Mouse (Mus musculus) lung, postnatal 0 days (tissue): ENCODE measurements around the gene Irf9. TPM values are rescaled to one million over a fixed set of nuclear protein-coding genes. Genes with fewer than 3 reads are reported as not detected.

Experiments
- ATAC-seq: fragments of 200-750 bp; cut with Nextera tagmentation; 2 replicates; pipeline ENCODE4 v1.8.0; 2017; ENCODE audit warnings: moderate library complexity
- DNase-seq: peaks from one replicate; pipeline ENCODE4 v3.0.0-alpha.2; 2016; ENCODE audit warnings: low spot score
- H3K27ac ChIP-seq: fragments of 300-500 bp; sonication (generic); 2 replicates; pipeline ENCODE4 v1.5.1; 2014; ENCODE audit warnings: antibody characterized with exemption, mild to moderate bottlenecking, low read length, mixed read lengths
- H3K27me3 ChIP-seq: fragments of 300-500 bp; sonication (generic); replicated peaks from 2 replicates; pipeline ENCODE4 v1.6.1; 2014; ENCODE audit warnings: low read length, mixed read lengths; ENCODE audit not compliant: insufficient read depth
- H3K36me3 ChIP-seq: fragments of 300-500 bp; sonication (generic); 2 replicates; pipeline ENCODE4 v1.6.1; 2014; ENCODE audit warnings: low read length, mixed read lengths; ENCODE audit not compliant: insufficient read depth
- H3K4me1 ChIP-seq: fragments of 300-500 bp; sonication (generic); 2 replicates; pipeline ENCODE4 v1.6.1; 2014; ENCODE audit warnings: antibody characterized with exemption, low read depth, low read length, mixed read lengths; ENCODE audit not compliant: insufficient read depth
- H3K4me2 ChIP-seq: fragments of 300-500 bp; sonication (generic); replicated peaks from 2 replicates; pipeline ENCODE4 v1.6.1; 2014; ENCODE audit warnings: low read depth, mild to moderate bottlenecking, low read length, moderate library complexity, mixed read lengths
- H3K4me3 ChIP-seq: fragments of 300-500 bp; sonication (generic); 2 replicates; pipeline ENCODE4 v1.5.1; 2014; ENCODE audit warnings: low read depth, low read length
- H3K9ac ChIP-seq: fragments of 300-500 bp; sonication (generic); replicated peaks from 2 replicates; pipeline ENCODE4 v1.6.1; 2014; ENCODE audit warnings: low read depth, mild to moderate bottlenecking
- H3K9me3 ChIP-seq: fragments of 300-500 bp; sonication (generic); 2 replicates; pipeline ENCODE4 v1.6.1; 2016; ENCODE audit warnings: low read length, mixed read lengths
- CTCF ChIP-seq: IDR thresholded peaks from 2 replicates; pipeline ENCODE4 v1.5.1; 2016; ENCODE audit warnings: antibody characterized with exemption, mild to moderate bottlenecking
- EP300 ChIP-seq: IDR thresholded peaks from 2 replicates; pipeline ENCODE4 v1.6.1; 2016; ENCODE audit warnings: antibody characterized with exemption, mild to moderate bottlenecking, control low read depth
- WGBS: fragments of 180-500 bp; shearing (Covaris S2); extraction: QIAGEN DNeasy Blood & Tissue Kit; methylation state at CpG from one replicate; pipeline ENCODE4 v1.1.7; 2014; 5-methylcytosine and 5-hydroxymethylcytosine counted together
- polyA plus RNA-seq: library from polyadenylated mRNA; unstranded; fragments of >200 nt; fragmentation: Nextera tagmentation; extraction: Ambion mirVana; gene quantifications from 2 replicates; pipeline ENCODE4 v1.2.1, GENCODE M21; 2015

Irf9 gene
- polyA plus RNA-seq, 1 experiment from 2014 or later, result 29.5 TPM

DNA sequence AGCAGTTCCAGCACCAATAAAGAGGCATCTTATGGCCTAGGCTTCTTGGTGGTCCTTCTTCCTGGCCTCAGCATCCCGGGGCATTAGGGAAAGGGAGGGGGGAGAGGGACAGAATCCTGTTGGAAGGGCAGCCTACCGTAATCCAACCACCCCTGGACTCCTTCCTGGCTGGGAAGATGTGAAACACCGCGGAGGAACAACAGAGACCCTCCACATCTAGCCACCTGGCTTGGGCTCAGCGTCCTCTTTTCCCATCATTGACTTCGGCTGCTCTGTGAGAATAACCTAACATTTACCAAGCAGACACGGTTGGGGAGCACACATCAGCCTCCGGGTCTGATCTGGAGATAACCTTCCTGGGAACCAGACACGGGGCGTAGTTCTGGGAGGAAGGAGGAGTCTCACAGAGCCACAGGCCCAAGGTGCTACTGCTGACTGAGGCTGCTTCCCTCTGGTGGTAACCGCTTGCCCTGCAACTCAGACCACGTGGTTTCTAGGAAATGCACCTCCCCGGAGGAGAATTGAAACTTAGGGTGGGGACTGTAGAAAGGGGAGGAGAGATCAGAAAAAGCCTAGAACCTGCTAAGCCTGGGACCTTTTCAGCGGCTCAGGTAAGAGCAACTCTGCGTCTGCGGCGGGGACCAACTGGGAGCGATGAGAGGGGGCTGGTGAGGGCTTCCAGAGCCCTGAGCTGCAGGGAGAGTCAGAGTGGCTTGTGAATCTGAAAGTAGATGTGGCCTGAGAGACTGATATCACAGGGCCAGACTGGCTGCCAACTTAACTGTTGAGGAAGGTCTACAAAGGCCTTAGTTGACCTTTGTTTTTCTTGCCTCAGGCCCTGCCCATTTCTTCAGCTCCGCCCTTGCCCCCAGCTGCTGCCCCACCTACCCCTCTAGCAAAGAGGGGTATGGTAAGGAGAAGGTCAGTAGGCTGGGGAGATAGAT is 534 bp downstream of the Irf9 start:
- TF ChIP-seq EP300 (peak; percentile 66; the same call in 1 of the 2 replicates), CTCF (peak; percentile 98)
- no peaks in the 10 kb centered on the region for H3K27me3 ChIP-seq
- peak overlapping the region; percentile 93 for H3K27ac ChIP-seq
- peaks cover 48% of the 10 kb centered on the region for H3K36me3 ChIP-seq
- peak; percentile 96 for ATAC-seq
- peak overlapping the region; percentile 58 for H3K4me3 ChIP-seq
- DNase-seq, result peak; percentile 98
- H3K9ac ChIP-seq, result peak overlapping the region; percentile 74
- 7% methylated on average over 18 of the region's 19 CpGs for WGBS
- H3K9me3 ChIP-seq, result no peaks in the 10 kb centered on the region
- H3K4me1 ChIP-seq, result peaks cover 5% of the 10 kb centered on the region
- peak overlapping the region; percentile 67 for H3K4me2 ChIP-seq

DNA sequence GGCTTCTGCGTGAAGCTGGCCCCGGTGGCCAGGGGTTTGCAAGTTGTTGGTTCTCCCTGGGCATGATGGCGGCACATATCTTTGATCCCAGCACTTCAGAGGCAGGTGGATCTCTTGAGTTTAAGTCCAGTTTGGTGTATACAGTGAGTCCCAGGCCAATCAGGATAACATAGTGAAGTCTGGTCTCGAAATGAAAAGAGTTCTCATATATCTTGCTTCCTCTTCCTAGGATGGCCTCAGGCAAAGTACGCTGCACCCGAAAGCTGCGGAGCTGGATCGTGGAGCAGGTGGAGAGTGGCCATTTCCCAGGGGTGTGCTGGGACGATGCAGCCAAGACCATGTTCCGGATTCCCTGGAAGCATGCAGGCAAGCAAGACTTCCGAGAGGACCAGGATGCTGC is 1.5 kb downstream of the Irf9 start:
- peak overlapping the region; percentile 74 for H3K9ac ChIP-seq
- no peak for TF ChIP-seq EP300
- no peak for TF ChIP-seq CTCF
- WGBS, result 89% methylated on average over 11 of the region's 11 CpGs
- ATAC-seq (no peak), DNase-seq (no peak)
- no peaks in the 10 kb centered on the region for H3K9me3 ChIP-seq
- H3K27me3 ChIP-seq, result no peaks in the 10 kb centered on the region
- peak overlapping the region; percentile 67 for H3K4me2 ChIP-seq
- H3K36me3 ChIP-seq, result peaks cover 48% of the 10 kb centered on the region
- H3K27ac ChIP-seq, result peak overlapping the region; percentile 93
- peak overlapping the region; percentile 58 for H3K4me3 ChIP-seq
- peaks cover 5% of the 10 kb centered on the region for H3K4me1 ChIP-seq

DNA sequence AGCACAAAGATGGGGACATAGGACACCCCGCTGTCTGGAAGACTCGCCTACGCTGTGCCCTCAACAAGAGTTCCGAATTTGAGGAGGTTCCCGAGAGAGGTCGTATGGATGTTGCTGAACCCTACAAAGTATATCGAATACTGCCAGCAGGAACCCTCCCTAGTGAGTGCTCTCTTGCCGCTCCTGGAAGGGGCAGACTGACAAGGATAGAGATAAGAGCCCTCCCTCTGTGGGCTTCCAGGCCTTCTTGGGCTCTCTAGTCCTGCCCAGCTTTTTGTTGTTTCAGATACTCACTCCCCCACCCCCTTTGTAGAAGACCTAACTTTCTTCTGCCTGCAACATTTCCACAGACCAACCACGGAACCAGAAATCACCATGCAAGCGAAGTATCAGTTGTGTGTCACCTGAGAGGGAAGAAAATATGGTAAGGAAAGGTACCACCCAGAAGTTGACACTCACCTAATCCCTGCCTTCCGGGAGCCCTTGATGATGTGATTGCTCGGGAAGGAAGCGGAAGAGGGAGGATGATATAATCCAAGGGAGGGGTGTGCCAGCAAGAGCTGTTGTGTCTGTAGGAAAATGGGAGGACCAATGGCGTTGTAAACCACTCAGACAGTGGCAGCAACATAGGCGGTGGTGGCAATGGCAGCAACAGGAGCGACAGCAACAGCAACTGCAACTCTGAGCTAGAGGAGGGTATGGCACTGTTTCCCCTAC is 2.5 kb downstream of the Irf9 start:
- H3K4me2 ChIP-seq, result no peak overlapping the region
- H3K9ac ChIP-seq, result no peak overlapping the region; the same call in 1 of the 2 replicates
- no peak for DNase-seq
- ATAC-seq, result no peak
- H3K27me3 ChIP-seq, result no peaks in the 10 kb centered on the region
- no peaks in the 10 kb centered on the region for H3K9me3 ChIP-seq
- H3K4me3 ChIP-seq, result no peak overlapping the region
- H3K36me3 ChIP-seq, result peaks cover 41% of the 10 kb centered on the region
- 92% methylated on average over 16 of the region's 16 CpGs for WGBS
- TF ChIP-seq EP300 (no peak), CTCF (no peak)
- H3K27ac ChIP-seq, result no peak overlapping the region
- peaks cover 5% of the 10 kb centered on the region for H3K4me1 ChIP-seq

DNA sequence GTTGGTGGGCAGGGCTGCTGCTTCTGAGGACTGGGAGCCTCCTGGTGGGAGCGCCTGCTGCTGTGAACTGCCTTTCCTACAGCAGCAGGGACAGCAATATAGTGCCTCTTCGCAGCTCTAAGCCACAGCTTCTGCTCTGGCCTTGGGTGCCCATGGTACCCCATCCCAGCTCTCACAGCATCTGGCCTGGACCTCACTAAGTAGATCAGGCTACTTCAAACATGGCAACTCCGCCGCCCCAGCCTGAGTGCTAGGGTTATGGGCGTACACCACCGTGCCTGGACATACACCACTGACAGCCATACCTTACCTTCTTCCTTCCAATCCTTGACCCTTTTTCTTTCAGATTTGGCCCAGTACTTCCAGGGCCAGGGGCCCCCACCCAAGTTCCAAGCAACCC is 5.0 kb downstream of the Irf9 start:
- DNase-seq (no peak), ATAC-seq (no peak)
- no peak overlapping the region for H3K4me2 ChIP-seq
- peaks cover 35% of the 10 kb centered on the region for H3K36me3 ChIP-seq
- no peak overlapping the region for H3K27ac ChIP-seq
- H3K9ac ChIP-seq, result no peak overlapping the region
- peaks cover 5% of the 10 kb centered on the region for H3K4me1 ChIP-seq
- no peaks in the 10 kb centered on the region for H3K9me3 ChIP-seq
- no peak for TF ChIP-seq EP300
- no peak for TF ChIP-seq CTCF
- WGBS, result 100% methylated on average over 6 of the region's 6 CpGs
- no peak overlapping the region for H3K4me3 ChIP-seq
- no peaks in the 10 kb centered on the region for H3K27me3 ChIP-seq

DNA sequence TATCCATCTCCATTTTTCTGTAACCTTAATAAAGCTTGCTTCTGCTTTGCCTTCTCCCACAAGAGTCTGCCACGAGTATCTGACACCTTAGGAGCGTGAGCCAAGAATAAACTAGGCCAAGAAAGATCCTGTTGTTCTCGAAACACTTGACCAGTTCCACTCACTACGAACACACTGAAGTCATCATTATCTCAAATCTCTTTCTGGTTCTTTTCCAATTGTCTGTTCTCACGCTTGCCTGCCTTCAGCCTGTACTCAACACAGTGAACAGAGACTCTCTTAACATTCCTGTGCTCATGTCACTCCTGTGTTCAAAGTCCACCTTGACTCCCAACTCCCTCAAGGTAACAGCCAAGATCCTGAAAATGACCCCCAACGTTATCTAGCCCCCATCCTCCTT is 10.0 kb downstream of the Irf9 start:
- WGBS, result 43% methylated on average over 6 of the region's 6 CpGs

DNA sequence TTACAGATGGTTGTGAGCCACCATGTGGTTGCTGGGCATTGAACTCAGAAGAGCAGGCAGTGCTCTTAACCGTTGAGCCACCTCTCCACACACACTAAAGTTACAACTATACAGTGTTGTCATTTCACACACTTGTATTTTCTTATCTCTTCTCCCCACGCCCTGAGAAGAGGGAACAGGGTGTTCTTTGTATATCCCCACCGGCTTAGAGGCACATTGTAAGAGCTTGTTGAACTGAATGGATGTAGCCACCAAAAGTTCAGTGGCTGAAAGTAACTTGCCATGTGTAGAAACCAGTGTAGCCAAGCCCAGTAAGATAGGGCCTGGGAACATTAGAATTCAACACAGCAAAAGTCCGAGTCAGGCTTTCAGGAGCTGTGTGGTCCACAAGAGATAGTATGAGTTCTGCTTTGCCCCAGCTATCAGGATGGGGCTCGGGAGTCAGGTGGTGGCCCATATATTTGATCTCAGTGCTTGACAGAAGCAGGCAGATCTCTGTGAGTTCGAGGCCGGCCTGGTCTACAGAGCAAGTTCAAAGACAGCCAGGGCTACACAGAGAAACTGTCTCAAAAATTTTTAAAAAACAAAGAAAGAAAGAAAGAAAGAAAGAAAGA is 11.3 kb downstream of the Irf9 start:
- H3K4me3 ChIP-seq, result no peak overlapping the region
- TF ChIP-seq CTCF (no peak), EP300 (peak; percentile 94)
- no peaks in the 10 kb centered on the region for H3K27me3 ChIP-seq
- H3K9ac ChIP-seq, result no peak overlapping the region
- H3K4me2 ChIP-seq, result no peak overlapping the region
- H3K27ac ChIP-seq, result peak overlapping the region; percentile 44; the same call in 1 of the 2 replicates
- no peaks in the 10 kb centered on the region for H3K9me3 ChIP-seq
- peak; percentile 64 for DNase-seq
- peaks cover 2% of the 10 kb centered on the region; the same call in 1 of the 2 replicates for H3K36me3 ChIP-seq
- peak; percentile 70 for ATAC-seq
- H3K4me1 ChIP-seq, result no peaks in the 10 kb centered on the region; the same call in 1 of the 2 replicates
- WGBS, result 64% methylated on average over 7 of the region's 7 CpGs

More for the DNA sequence above, 10.0 kb downstream of the Irf9 start:
- TF ChIP-seq CTCF (no peak), EP300 (no peak)
- no peak overlapping the region for H3K27ac ChIP-seq
- H3K4me1 ChIP-seq, result no peaks in the 10 kb centered on the region; the same call in 1 of the 2 replicates
- H3K9ac ChIP-seq, result no peak overlapping the region
- H3K4me3 ChIP-seq, result no peak overlapping the region
- DNase-seq (no peak), ATAC-seq (no peak)
- peaks cover 15% of the 10 kb centered on the region for H3K36me3 ChIP-seq
- no peaks in the 10 kb centered on the region for H3K27me3 ChIP-seq
- no peaks in the 10 kb centered on the region for H3K9me3 ChIP-seq
- no peak overlapping the region for H3K4me2 ChIP-seq
